Mouse (Mus musculus) splenic B cell, adult 2 months (primary cell): ENCODE data around the gene Sart1.

Source experiments
- DNase-seq: peaks from one replicate; pipeline ENCODE4 v3.0.0-alpha.2; 2011; ENCODE audit warnings: low read depth, low spot score
- H3K27me3 ChIP-seq: 2 replicates; pipeline ENCODE4 v1.6.1; 2012; ENCODE audit warnings: mild to moderate bottlenecking, low read length, moderate library complexity, mixed read lengths; ENCODE audit not compliant: control insufficient read depth, poor library complexity, insufficient read depth, severe bottlenecking
- H3K36me3 ChIP-seq: 2 replicates; pipeline ENCODE4 v1.6.1; 2012; ENCODE audit warnings: mild to moderate bottlenecking, low read length, moderate library complexity, mixed read lengths; ENCODE audit not compliant: control insufficient read depth, poor library complexity, insufficient read depth, severe bottlenecking

Gene Sart1

DNA sequence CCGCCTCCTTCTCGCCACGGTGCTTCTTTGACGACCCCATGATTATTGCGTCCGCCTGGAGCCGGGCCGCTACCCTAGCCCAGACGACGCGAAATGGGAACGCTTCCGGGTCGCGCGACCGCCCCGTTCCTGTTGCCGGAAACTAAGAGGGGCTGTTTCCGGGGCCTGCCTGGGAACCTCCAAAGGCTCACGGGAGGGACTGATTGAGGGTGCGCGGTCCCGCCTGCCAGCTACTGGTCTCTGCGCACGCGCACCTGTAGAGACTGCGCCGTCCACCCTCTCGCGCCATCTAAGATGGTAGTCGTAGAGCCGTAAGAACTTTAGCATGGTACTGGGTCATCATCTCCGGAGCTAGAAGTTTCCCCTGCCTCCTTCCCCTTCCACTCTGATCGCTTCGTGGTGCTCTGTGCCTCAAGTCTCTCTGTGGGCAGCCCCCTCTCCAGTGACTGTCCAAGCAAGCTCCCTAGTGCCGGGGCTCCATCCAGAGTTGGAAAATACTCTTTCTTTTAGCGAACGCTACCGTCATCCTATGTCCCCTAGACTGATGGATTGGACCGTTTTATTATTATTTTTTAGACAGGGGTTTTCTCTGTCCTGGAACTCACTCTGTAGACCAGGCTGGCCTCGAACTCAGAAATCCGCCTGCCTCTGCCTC is at the start of gene Sart1:
Gene Sart1 (minus strand): TSS at position 116 of the 655 bp plus-strand sequence.
- DNase-seq, result peak; percentile 98
- peaks cover 8% of the 10 kb centered on the region for H3K36me3 ChIP-seq
- no peaks in the 10 kb centered on the region for H3K27me3 ChIP-seq

DNA sequence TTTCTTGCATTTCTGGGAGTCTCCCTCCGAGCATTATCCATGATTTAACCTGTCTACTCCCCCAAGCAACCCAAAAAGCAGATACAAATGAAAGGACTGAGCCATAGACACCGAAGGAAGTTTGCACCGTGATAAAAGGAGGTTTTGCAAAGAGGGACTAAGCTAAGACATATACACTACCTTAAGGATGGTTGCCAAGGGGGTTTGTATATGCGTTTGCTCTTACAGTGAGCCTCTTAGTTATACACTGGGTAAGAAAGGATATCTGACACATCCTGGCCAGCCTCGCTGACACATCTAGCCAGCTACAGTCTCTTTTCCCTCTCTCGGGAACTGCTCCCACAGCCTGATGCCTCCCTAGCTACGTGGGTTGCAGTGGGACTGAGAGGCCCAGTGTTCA is 45.4 kb upstream of the Sart1 start:
- Histone ChIP-seq H3K36me3 (no peaks in the 10 kb centered on the region), H3K27me3 (no peaks in the 10 kb centered on the region)
- DNase-seq, result no peak

DNA sequence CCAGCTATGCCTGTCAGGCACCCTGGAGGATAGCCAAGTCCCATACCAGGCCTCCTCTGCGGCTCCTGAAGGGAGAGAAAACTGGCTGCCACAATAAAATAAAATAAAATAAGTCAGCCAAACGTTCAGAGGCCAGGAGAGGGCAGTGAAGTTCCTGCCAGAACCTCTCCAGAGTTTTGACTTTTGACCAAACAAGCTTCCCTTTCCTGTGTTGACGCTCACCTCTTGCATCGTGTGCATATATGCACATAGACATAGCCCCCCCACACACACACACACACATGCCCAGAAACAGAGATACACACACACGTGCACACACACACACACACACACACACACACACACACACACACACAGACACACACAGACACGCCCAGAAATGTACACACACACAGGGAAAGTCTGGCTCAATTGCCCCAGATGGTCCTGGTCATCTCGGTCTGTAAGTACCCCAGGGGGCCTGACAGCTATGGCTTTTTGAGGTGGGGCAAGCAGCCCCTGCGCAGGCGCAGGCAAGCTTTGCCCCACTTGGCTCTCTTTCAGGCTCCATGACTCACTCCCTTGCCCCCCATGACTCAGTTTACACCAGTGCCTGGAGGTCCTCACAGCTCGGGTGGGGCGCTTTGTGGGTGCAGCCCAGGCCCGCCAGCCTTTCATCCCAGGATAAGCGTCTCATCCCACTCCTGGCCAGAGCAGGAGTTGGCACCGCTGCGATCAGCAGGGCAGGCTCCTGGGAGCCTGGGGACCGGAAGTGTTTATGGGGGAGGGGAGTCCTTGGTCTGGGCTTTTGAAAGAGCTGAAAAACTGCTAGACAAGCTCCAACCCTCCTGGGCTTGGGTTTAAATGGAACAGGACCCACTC is 44.7 kb upstream of the Sart1 start:
- no peaks in the 10 kb centered on the region for H3K36me3 ChIP-seq
- H3K27me3 ChIP-seq, result no peaks in the 10 kb centered on the region
- peak; percentile 72 for DNase-seq

GRCm38 (mm10) chr19:5431911-5432464 is 43.5 kb upstream of the Sart1 start:
- Histone ChIP-seq H3K27me3 (no peaks in the 10 kb centered on the region), H3K36me3 (no peaks in the 10 kb centered on the region; the same call in 1 of the 2 replicates)
- peak; percentile 43 for DNase-seq

DNA sequence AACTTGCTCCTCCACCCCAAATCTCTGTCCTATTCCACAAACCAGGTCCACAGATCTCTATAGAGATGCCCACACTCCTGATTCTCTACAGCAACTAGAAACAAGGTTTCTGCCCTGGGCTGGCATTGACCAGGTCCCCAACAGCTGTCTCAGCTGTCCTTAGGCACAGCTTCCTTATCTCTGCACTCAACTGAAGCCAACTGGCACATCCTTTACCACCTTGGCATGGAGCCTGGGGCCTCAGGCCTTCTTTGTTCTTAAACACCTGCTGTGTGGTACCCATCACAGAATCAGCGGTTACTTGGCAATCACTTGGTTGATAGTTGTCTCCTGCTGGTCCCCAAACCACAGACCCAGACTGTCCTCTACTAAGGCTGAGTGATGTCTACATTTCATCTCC is 41.9 kb upstream of the Sart1 start:
- H3K36me3 ChIP-seq, result no peaks in the 10 kb centered on the region; the same call in 1 of the 2 replicates
- DNase-seq, result no peak
- H3K27me3 ChIP-seq, result no peaks in the 10 kb centered on the region

GRCm38 (mm10) chr19:5429806-5430205 is 41.3 kb upstream of the Sart1 start:
- H3K36me3 ChIP-seq, result no peaks in the 10 kb centered on the region; the same call in 1 of the 2 replicates
- DNase-seq, result no peak
- no peaks in the 10 kb centered on the region for H3K27me3 ChIP-seq

GRCm38 (mm10) chr19:5429219-5429618 is 40.7 kb upstream of the Sart1 start:
- no peaks in the 10 kb centered on the region for H3K27me3 ChIP-seq
- no peak for DNase-seq
- H3K36me3 ChIP-seq, result no peaks in the 10 kb centered on the region; the same call in 1 of the 2 replicates

DNA sequence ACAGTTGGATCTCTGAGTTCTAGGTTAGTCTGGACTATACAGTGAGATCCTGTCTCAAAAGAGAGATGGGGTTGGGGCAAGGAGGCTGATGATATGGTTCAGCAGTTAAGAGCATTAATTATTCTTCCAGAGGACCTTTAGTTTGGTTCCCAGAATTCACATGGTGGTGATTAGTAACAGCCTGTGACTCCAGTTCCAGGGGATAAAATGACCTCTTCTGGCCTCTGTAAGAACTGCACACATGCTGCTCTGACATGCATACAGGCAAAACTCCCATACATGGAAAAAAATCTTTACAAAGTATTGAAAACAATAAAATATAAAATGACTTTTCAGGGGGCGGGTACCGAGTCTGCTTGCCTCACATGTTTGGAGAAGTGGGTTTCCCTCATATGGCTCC is 39.6 kb upstream of the Sart1 start:
- peak; percentile 68 for DNase-seq
- H3K27me3 ChIP-seq, result no peaks in the 10 kb centered on the region
- H3K36me3 ChIP-seq, result no peaks in the 10 kb centered on the region; the same call in 1 of the 2 replicates

- DNase-seq, result no peak
- peaks cover 3% of the 10 kb centered on the region for H3K36me3 ChIP-seq
- no peaks in the 10 kb centered on the region for H3K27me3 ChIP-seq
These were observed 38.3 kb upstream of the Sart1 start for GRCm38 (mm10) chr19:5426640-5427290.

DNA sequence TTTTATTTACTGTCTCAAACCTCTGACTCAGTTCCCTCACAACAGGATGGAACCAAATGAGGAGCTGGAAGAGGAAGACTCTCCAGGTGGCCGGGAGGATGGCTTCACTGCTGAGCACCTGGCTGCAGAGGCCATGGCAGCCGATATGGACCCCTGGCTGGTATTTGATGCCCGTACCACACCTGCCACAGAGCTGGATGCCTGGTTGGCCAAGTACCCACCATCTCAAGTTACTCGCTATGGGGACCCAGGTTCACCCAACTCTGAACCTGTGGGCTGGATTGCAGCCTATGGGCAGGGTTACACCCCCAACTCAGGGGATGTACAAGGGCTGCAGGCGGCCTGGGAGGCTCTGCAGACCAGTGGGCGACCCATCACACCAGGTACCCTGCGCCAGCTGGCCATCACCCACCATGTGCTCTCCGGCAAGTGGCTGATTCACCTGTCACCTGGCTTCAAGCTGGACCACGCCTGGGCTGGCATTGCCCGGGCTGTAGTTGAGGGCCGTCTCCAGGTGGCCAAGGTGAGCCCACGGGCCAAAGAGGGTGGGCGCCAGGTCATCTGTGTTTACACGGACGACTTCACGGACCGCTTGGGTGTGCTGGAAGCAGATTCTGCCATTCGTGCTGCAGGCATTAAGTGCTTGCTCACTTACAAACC is 37.5 kb upstream of the Sart1 start:
- no peaks in the 10 kb centered on the region for H3K27me3 ChIP-seq
- DNase-seq, result no peak

GRCm38 (mm10) chr19:5424782-5425741 is 36.6 kb upstream of the Sart1 start, which contains the start of the genes Drap1 and AI837181:
Gene Drap1 (minus strand): TSS chr19:5424979.
Gene AI837181 (plus strand): TSS chr19:5425144.
- Histone ChIP-seq H3K36me3 (peaks cover 3% of the 10 kb centered on the region), H3K27me3 (no peaks in the 10 kb centered on the region)
- peak; percentile 96 for DNase-seq

More for the DNA sequence above, 37.5 kb upstream of the Sart1 start:
- peaks cover 3% of the 10 kb centered on the region for H3K36me3 ChIP-seq

DNA sequence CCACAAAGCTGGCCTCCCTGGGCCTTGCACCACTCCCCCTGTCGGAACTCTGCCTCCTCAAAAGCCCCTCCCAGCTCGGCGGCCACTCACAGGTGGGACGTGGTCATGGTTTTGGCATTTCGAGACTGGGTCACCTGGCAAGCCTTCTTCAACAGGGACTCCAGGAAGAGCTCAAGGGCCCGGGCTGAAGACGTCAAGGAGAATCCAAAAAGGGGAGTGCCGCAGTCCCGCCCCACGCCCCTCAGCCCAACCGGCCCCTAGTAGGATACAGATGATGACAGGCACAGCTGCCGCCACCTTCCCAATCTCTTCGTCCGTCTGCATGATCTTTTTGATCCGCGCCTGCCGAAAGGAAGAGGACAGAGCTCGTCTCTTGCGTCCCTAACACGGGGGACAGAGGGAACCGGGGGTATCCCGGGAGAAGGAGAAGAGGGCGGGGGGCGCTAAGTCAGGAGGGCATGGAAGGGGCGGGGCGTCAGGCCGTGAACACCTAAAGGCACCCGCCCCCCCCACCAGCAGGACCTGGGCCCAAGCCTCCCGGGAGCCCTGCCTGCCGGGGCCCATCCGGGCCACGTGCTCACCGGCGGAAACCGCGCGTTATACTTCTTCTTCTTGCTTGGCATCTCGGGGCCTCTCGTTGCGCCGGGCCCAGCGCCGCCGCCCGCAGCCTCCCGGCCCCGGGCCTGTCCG is 35.7 kb upstream of the Sart1 start:
- DNase-seq, result no peak
- peaks cover 3% of the 10 kb centered on the region for H3K36me3 ChIP-seq

DNA sequence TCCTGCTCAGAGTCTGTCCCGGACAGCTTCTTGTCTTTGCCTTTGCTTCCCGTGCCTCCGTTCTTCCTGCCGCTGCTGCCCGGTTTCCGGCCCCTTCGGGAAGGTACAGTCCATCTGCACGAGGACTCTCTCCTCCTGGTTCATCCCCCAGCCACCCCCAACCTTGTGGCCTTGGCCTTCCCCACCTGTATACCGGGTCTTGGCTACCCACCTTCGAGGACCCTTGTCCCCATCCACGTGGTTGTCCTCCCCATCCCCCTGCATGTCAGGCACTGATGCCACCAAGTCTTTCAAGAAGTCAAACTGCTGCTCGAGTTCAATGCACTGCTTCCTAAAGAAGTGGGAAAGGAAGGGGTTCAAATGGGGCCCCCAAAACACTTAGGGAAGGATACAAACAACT is 35.1 kb upstream of the Sart1 start:
- no peak for DNase-seq
- H3K36me3 ChIP-seq, result peaks cover 3% of the 10 kb centered on the region
- H3K27me3 ChIP-seq, result no peaks in the 10 kb centered on the region

More for the DNA sequence above, 35.7 kb upstream of the Sart1 start:
- H3K27me3 ChIP-seq, result no peaks in the 10 kb centered on the region
